Mouse (Mus musculus) E14TG2a.4 (cell line): Measurements from ENCODE around the gene Lrrc41.

Experiments used
- CTCF ChIP-seq: conservative IDR thresholded peaks from 2 replicates; pipeline ENCODE4 v1.5.1; 2014; ENCODE audit warnings: low read length
- NANOG ChIP-seq: IDR thresholded peaks from 2 replicates; pipeline ENCODE4 v1.6.1; 2014; ENCODE audit warnings: borderline replicate concordance, low read length, mixed read lengths
- POU5F1 ChIP-seq: IDR thresholded peaks from 2 replicates; pipeline ENCODE4 v1.6.1; 2014; ENCODE audit warnings: low read length, borderline replicate concordance

DNA sequence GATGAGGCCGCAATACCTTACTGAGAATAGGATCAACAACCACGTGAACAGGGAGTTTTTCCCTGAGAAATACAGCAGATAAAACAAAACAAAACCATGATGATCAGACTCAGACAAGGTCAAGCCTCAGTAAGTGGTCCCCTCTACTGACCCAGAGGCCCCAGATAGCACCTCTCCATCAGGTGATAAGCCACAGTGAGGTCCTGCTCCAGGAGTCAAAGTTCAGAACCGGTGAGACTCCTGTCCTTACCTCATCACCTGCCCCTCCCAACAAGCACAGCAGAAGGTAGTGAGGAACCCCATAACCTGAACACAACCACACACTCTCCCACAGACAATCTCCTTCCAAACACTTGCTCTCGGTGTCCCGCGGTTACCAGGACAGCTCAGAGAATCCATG lies 35.6 kb downstream of the Lrrc41 start:
- TF ChIP-seq CTCF (no peak), POU5F1 (no peak), NANOG (no peak)
